Mouse (Mus musculus) heart, adult 2 months (tissue): ENCODE measurements at regions not wholly inside any gene's neighbourhood (a gene's known extent, or its start where the extent isn't known, plus 50 kb on each side); places are given as distances from the start of the nearest gene placed in this dataset.
A peak's percentile ranks its signal among the peaks of the same experiment; 100 is the strongest.

Source experiments
- DNase-seq, 2 experiments: peaks; one replicate each; pipeline ENCODE4 v3.0.0; 2021
- H3K27ac ChIP-seq: fragments of 200-600 bp; 2 replicates; pipeline ENCODE4 v1.8.1; 2022
- H3K27me3 ChIP-seq: fragments of 200-500 bp; 2 replicates; pipeline ENCODE4 v1.6.1; 2012; ENCODE audit warnings: mild to moderate bottlenecking, low read length, inconsistent platforms, mixed read lengths; ENCODE audit not compliant: control insufficient read depth, insufficient read depth
- H3K36me3 ChIP-seq: fragments of 200-500 bp; 2 replicates; pipeline ENCODE4 v1.6.1; 2012; ENCODE audit warnings: low read length, inconsistent platforms; ENCODE audit not compliant: control insufficient read depth, insufficient read depth
- H3K4me1 ChIP-seq: fragments of 200-500 bp; 2 replicates; pipeline ENCODE4 v1.6.1; 2011; ENCODE audit warnings: low read length; ENCODE audit not compliant: control insufficient read depth, insufficient read depth
- H3K4me3 ChIP-seq: fragments of 200-600 bp; 2 replicates; pipeline ENCODE4 v1.8.1; 2022
- H3K79me2 ChIP-seq: fragments of 200-500 bp; replicated peaks from 2 replicates; pipeline ENCODE4 v1.6.1; 2012; ENCODE audit warnings: mild to moderate bottlenecking, inconsistent platforms, low read length, moderate library complexity, mixed read lengths; ENCODE audit not compliant: control insufficient read depth, insufficient read depth
- H3K9ac ChIP-seq: fragments of 200-500 bp; 2 replicates; pipeline ENCODE4 v1.6.1; 2012; ENCODE audit warnings: low read depth, mild to moderate bottlenecking, control low read depth, inconsistent platforms, low read length, mixed read lengths
- CTCF ChIP-seq: fragments of 200-600 bp; IDR thresholded peaks from 2 replicates; pipeline ENCODE4 v1.8.1; 2022; ENCODE audit warnings: antibody characterized with exemption, mild to moderate bottlenecking, moderate library complexity
- EP300 ChIP-seq: fragments of 200-500 bp; IDR thresholded peaks from 2 replicates; pipeline ENCODE4 v1.6.1; 2011; ENCODE audit warnings: low read depth, low read length, control low read depth; ENCODE audit not compliant: insufficient read depth
- POLR2A ChIP-seq: fragments of 200-500 bp; IDR thresholded peaks from 2 replicates; pipeline ENCODE4 v1.6.1; 2011; ENCODE audit warnings: mild to moderate bottlenecking, low read depth, low read length, control low read depth; ENCODE audit not compliant: insufficient read depth
- WGBS: fragments of 180-500 bp; shearing (Covaris S2); methylation state at CpG from one replicate; pipeline ENCODE4 v1.1.7; 2018; 5-methylcytosine and 5-hydroxymethylcytosine counted together
- intact Hi-C: fragments of 180-260 bp; cut with DNase I; formaldehyde crosslinking; loops from one replicate; pipeline ENCODE4 v1.15.1; 2025

DNA sequence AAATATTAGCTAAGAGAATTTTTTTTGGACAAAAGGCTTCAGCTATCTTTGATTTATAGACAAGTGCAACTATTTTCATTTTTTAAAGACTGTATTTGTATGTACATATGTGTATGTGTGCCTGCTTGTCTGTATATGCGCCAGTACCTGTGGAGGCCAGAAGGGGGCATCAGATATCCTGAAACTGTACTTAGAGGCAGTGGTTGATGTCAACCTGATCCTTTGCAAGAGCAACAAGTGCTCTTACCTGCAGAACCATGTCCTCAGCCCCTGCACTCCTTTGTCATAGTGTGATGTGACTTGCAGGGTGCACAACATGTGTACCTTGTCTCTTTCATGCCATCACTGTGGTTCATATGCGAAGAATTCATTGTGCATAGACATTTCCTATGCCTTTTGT, 379.5 kb downstream of the Bckdhb start:
- DNase-seq = no peak
- TF ChIP-seq CTCF (peak; percentile 30), POLR2A (no peak)
- Histone ChIP-seq H3K4me3 (no peak overlapping the region), H3K4me1 (no peaks in the 10 kb centered on the region), H3K27ac (no peak overlapping the region), H3K79me2 (no peaks in the 10 kb centered on the region), H3K27me3 (no peaks in the 10 kb centered on the region), H3K9ac (no peak overlapping the region), H3K36me3 (no peaks in the 10 kb centered on the region)
- WGBS = 95% methylated on average over 2 of the region's 2 CpGs
- intact Hi-C loops = no loop called here

DNA sequence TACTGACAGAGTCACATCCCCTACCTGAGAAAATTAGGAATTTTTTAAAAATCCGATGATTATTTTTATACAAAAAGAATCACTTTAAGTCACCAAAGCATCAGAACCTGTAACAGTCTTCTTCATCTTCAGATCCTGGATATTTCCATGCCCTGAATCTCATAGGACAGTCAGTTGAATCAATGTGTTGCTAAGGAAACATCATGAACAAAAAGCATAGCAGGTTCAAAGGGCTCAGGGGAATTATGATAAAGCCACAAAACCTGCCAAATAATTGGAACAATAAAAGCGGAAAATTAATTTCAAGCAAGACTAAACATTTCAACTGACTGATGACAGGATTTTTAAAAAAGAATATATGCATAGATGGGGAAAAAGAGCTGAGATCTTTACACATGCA, 393.9 kb downstream of the Bckdhb start:
- Histone ChIP-seq H3K4me1 (no peaks in the 10 kb centered on the region; the same call in 1 of the 2 replicates), H3K36me3 (no peaks in the 10 kb centered on the region), H3K9ac (no peak overlapping the region), H3K4me3 (no peak overlapping the region), H3K27me3 (no peaks in the 10 kb centered on the region), H3K27ac (no peak overlapping the region), H3K79me2 (no peaks in the 10 kb centered on the region)
- TF ChIP-seq CTCF (no peak), EP300 (no peak), POLR2A (no peak)
- no peak for DNase-seq
- intact Hi-C loops = no loop called here
- 73% methylated on average over 2 of the region's 2 CpGs for WGBS

DNA sequence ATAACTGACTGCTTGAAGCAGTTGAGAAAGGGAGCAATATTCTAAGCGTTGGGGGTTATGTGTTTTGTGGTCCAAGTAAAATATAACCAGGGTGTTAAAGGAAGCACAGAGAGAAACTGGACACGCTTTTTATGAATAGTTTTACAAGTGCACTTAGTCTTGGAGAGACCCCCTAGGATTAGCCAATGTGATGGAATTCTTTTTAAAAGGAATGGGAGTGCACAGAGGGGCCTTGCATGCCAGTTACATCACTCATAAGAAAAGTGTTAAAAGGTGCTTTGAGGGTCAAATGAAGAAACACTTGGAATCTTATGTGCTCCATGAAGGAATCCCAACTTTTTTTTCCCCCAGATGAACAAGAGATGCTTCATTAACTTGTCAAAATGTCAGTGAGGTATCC, 394.4 kb downstream of the Bckdhb start:
- whole genome bisulfite sequencing = 60% methylated on average over 2 of the region's 2 CpGs
- Histone ChIP-seq H3K27me3 (no peaks in the 10 kb centered on the region), H3K27ac (no peak overlapping the region), H3K9ac (no peak overlapping the region), H3K36me3 (no peaks in the 10 kb centered on the region), H3K4me3 (no peak overlapping the region), H3K79me2 (no peaks in the 10 kb centered on the region), H3K4me1 (no peaks in the 10 kb centered on the region; the same call in 1 of the 2 replicates)
- intact Hi-C loops = no loop called here
- TF ChIP-seq POLR2A (no peak), CTCF (no peak), EP300 (no peak)
- DNase-seq = no peak

DNA sequence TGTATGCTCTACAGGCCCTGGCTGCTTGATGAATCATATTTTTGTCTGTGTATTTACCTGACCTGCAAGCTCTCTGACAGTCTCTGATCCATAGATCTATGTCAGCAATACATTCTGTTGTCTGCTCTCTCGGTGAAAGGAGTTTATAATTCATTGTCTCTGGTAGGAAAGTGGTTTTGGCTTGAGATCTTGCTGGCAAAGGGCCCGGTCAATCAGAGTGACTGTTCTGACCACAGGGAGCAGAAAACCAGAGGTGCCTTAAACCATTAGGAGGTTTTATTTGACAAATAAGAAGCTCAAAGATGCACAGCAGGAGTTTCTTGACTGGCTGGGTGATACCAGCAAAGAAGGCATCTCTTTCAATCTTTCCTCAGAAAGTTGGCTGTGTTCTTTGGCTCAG, 398.2 kb downstream of the Bckdhb start:
- Histone ChIP-seq H3K9ac (no peak overlapping the region), H3K27me3 (no peaks in the 10 kb centered on the region), H3K27ac (no peak overlapping the region), H3K79me2 (no peaks in the 10 kb centered on the region), H3K4me3 (no peak overlapping the region), H3K4me1 (no peaks in the 10 kb centered on the region; the same call in 1 of the 2 replicates), H3K36me3 (no peaks in the 10 kb centered on the region)
- WGBS = 48% methylated on average over 2 of the region's 2 CpGs
- TF ChIP-seq POLR2A = no peak
- TF ChIP-seq CTCF = no peak
- no peak for TF ChIP-seq EP300
- DNase-seq = no peak
- intact Hi-C loops = no loop called here

DNA sequence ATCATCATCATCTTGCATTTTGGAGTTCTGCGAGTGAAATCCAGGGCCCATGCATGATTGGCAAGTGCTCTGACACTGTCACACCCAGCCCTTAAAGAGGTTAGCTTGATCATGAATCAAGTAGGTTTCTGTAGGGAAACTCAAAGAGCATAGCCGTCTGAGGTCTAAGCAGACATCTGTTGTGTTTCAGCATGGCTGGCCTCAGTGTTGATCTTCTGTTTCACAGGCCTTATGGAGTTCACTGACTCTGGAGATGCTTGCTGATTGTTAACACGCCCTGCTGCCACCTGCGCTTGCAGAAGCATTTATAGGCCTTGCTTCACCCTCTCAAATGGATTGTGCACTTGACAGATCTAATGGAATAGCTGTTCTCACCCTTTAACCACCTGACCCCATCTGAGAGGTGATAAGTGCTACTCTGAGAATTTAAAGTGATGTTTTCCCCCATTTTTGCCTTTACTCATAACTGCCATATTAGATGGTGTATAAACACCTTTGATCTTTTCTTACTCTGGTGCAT, 406.2 kb downstream of the Bckdhb start:
- H3K79me2 ChIP-seq = no peaks in the 10 kb centered on the region
- intact Hi-C loops = no loop called here
- no peaks in the 10 kb centered on the region for H3K27me3 ChIP-seq
- H3K27ac ChIP-seq = no peak overlapping the region
- TF ChIP-seq POLR2A (no peak), CTCF (no peak), EP300 (no peak)
- H3K9ac ChIP-seq = no peak overlapping the region
- DNase-seq = no peak
- WGBS = 76% methylated on average over 4 of the region's 4 CpGs
- no peaks in the 10 kb centered on the region for H3K4me1 ChIP-seq
- no peaks in the 10 kb centered on the region for H3K36me3 ChIP-seq
- H3K4me3 ChIP-seq = no peak overlapping the region

DNA sequence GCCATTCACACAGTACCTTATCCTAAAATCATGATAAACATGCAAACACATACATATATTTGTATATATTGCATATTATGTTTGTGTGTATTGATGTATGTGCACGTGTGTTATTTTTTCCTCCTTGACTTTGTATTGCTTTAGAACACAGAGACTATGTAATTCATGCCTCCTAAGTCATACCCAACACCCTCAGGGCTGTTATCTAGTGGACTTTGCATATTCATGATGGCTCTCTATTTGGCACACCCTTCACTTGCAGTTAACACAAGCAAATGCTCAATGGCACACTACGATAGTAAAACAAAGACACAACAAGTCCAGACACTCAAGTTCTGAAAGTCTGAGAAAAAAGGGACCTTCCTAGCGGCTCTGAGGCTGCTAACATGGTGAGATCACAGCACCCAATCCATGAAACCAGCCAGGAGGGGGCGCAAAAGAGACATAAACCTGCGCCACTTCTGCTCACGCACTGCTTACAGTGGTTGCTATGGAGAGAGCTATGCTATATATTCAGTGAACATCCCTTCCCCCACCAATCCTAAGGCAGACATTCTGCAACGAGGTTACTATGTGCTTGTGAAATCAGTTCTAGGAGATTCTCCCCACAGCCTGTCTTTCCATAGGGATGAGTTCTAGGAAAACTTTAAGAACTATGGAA, 418.6 kb downstream of the Bckdhb start:
- no peaks in the 10 kb centered on the region for H3K27me3 ChIP-seq
- WGBS = 16% methylated on average over 7 of the region's 7 CpGs
- H3K9ac ChIP-seq = no peak overlapping the region
- intact Hi-C loops = loop anchor here (2.0 to 5.0 kb wide), 2 partner anchors 321 to 985 kb away; no protein-coding TSS in a partner anchor
- peak; percentile 30 to 48 for DNase-seq
- no peaks in the 10 kb centered on the region for H3K4me1 ChIP-seq
- TF ChIP-seq POLR2A (no peak), EP300 (no peak), CTCF (peak; percentile 70)
- H3K27ac ChIP-seq = no peak overlapping the region
- H3K79me2 ChIP-seq = no peaks in the 10 kb centered on the region
- no peaks in the 10 kb centered on the region for H3K36me3 ChIP-seq
- no peak overlapping the region for H3K4me3 ChIP-seq
